Mouse (Mus musculus): ENCODE data around the gene Gpatch8.

DNA sequence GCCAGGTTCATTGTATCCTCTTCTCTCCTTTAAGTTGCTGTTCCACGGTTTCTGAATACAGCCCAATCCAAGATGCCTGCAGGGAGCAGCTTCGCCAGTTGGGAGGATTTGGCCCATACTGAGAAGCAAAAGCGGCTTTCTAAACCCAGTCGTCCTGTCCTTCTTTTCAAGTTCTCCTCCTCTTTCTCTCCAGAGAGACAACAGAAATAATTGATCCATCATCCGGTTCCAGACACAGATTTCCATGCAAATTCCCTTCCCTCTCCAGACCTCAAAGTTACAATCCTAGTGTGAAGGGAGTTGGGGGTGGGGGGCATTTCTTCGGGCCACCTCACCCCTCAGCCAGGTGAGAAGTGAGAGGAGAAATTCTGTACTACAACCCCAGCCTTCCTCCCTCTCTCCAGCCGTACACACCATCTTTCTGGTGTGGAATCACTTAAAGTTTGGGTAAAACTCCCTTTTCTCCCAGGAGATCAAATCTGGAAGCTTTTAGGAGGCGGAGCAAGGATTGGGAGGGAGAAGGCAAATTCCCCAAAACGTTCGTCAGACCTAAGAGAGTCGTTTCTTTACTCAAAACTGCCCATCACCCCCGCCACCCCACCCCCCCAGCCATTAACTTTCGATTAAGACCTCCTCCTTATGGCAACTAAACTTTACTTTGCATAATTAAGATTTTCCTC, 46.8 kb upstream of the Gpatch8 start:
- TF ChIP-seq CTCF (IDR thresholded peaks at IDR 0.05; ENCODE audit: control insufficient read depth, insufficient read depth, insufficient replicate concordance, low read depth, low read length) (no peak), POLR2A (IDR thresholded peaks at IDR 0.05; ENCODE audit: control insufficient read depth, low read depth, low read length) (no peak)

Measured in testis, adult 2 months (tissue).